ENCODE assay signal across 8 mouse cellular contexts in the genomic region with DNA sequence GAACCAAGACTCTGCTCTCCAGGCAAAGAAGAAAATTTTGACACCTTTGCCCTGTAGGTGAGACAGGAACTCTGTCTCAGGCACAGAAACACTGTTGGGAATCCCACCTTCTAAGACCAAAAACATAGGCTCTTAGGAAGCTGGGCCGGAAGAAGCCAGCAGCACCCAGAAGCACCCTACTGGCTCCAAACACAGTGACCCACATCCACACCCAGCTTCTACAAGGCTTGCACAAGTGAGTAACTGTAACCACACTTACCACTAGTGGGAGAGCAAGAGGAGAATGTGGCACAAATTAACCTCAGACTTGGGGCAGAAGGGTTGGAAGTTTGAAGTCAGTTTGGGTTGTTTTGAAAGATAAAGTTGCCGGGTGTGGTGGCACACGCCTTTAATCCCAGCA. TPM values are rescaled to one million over a fixed set of nuclear protein-coding genes. Genes with fewer than 3 reads are reported as not detected.
DNase-seq lines count a peak whose midpoint lies in the region; ATAC-seq lines count a peak whose summit lies in the region.

No protein-coding gene starts in this region.

- DNase-seq in embryo, embryonic 10 days (ENCODE audit: low spot score), result no peak
- DNase-seq in cerebellum, postnatal 14 days, result no peak
- no peak for DNase-seq in kidney, postnatal 14 days

- H3K36me3 ChIP-seq in hindbrain, embryonic 13.5 days, result no peaks in the 10 kb centered on the region
- no peaks in the 10 kb centered on the region for H3K36me3 ChIP-seq in hindbrain, embryonic 12.5 days
- no peaks in the 10 kb centered on the region for H3K36me3 ChIP-seq in embryonic facial prominence, embryonic 12.5 days
- no peaks in the 10 kb centered on the region for H3K36me3 ChIP-seq in macrophage (ENCODE audit: inconsistent target)

- H3K27me3 ChIP-seq in hindbrain, embryonic 13.5 days, result 0 out of 2 replicates have a peak, but pooled peaks cover 2% of the 10 kb centered on the region
- no peaks in the 10 kb centered on the region for H3K27me3 ChIP-seq in hindbrain, embryonic 12.5 days
- H3K27me3 ChIP-seq in embryonic facial prominence, embryonic 12.5 days, result no peaks in the 10 kb centered on the region

- no peaks in the 10 kb centered on the region for H3K9me3 ChIP-seq in hindbrain, embryonic 13.5 days
- no peaks in the 10 kb centered on the region for H3K9me3 ChIP-seq in hindbrain, embryonic 12.5 days (replicated peaks)
- H3K9me3 ChIP-seq in embryonic facial prominence, embryonic 12.5 days, result no peaks in the 10 kb centered on the region

- no peaks in the 10 kb centered on the region; the same call in 1 of the 2 replicates for H3K4me1 ChIP-seq in hindbrain, embryonic 13.5 days (replicated peaks)
- H3K4me1 ChIP-seq in hindbrain, embryonic 12.5 days, result peaks cover 8% of the 10 kb centered on the region; the same call in 1 of the 2 replicates
- peaks cover 25% of the 10 kb centered on the region for H3K4me1 ChIP-seq in embryonic facial prominence, embryonic 12.5 days

- H3K4me3 ChIP-seq in hindbrain, embryonic 13.5 days, result no peak overlapping the region
- no peak overlapping the region for H3K4me3 ChIP-seq in hindbrain, embryonic 12.5 days
- no peak overlapping the region for H3K4me3 ChIP-seq in embryonic facial prominence, embryonic 12.5 days
- peak overlapping the region; percentile 6; the same call in 1 of the 2 replicates for H3K4me3 ChIP-seq in macrophage (ENCODE audit: inconsistent target)

- no peak for ATAC-seq in hindbrain, embryonic 13.5 days (ENCODE audit: low FRiP score)
- no peak for ATAC-seq in hindbrain, embryonic 12.5 days (ENCODE audit: low FRiP score)
- peak; percentile 27 for ATAC-seq in CD4-positive, CD25-positive, alpha-beta regulatory T cell, adult 4 months
- ATAC-seq in embryonic facial prominence, embryonic 12.5 days (ENCODE audit: insufficient number of reproducible peaks, insufficient read depth, low FRiP score, low TSS enrichment), result no peak

- H3K9ac ChIP-seq in hindbrain, embryonic 13.5 days, result no peak overlapping the region
- no peak overlapping the region for H3K9ac ChIP-seq in hindbrain, embryonic 12.5 days
- H3K9ac ChIP-seq in embryonic facial prominence, embryonic 12.5 days, result no peak overlapping the region

- no peak overlapping the region for H3K4me2 ChIP-seq in hindbrain, embryonic 13.5 days
- H3K4me2 ChIP-seq in hindbrain, embryonic 12.5 days (replicated peaks), result no peak overlapping the region
- peak overlapping the region; percentile 14; the same call in 1 of the 2 replicates for H3K4me2 ChIP-seq in embryonic facial prominence, embryonic 12.5 days (replicated peaks)

- H3K79me2 ChIP-seq in macrophage (ENCODE audit: inconsistent target), result no peaks in the 10 kb centered on the region

- 89% methylated on average over 3 of the region's 3 CpGs for WGBS in hindbrain, embryonic 13.5 days
- WGBS in hindbrain, embryonic 12.5 days, result 81% methylated on average over 3 of the region's 3 CpGs
- 72% methylated on average over 3 of the region's 3 CpGs for WGBS in embryonic facial prominence, embryonic 12.5 days
- WGBS in macrophage (ENCODE audit: missing documents), result 18% methylated on average over 1 of the region's 3 CpGs

- H3K27ac ChIP-seq in hindbrain, embryonic 13.5 days, result peak overlapping the region; percentile 37; the same call in 1 of the 2 replicates
- H3K27ac ChIP-seq in hindbrain, embryonic 12.5 days, result no peak overlapping the region
- peak overlapping the region; percentile 88 for H3K27ac ChIP-seq in embryonic facial prominence, embryonic 12.5 days
- peak overlapping the region; percentile 97 for H3K27ac ChIP-seq in macrophage

RNA-seq across cellular contexts. Expression of a gene that starts 22.8 kb away (rescaled TPM):
- polyA plus RNA-seq in hindbrain, embryonic 13.5 days (2015; fragmentation: Nextera tagmentation; extraction: Ambion mirVana), result 105 and 116 TPM in 2 replicates
- 63.0 and 67.8 TPM in 2 replicates for polyA plus RNA-seq in hindbrain, embryonic 12.5 days (2016; fragmentation: Nextera tagmentation; extraction: Ambion mirVana)
- 10 to 100 TPM; 26.0 to 83.0 TPM for polyA plus RNA-seq in CD4-positive, CD25-positive, alpha-beta regulatory T cell, adult 4 months (2017; shearing (Covaris generic))
- 40.9 and 44.2 TPM in 2 replicates for polyA plus RNA-seq in embryonic facial prominence, embryonic 12.5 days (2016; fragmentation: Nextera tagmentation; extraction: Ambion mirVana)
- total RNA-seq in macrophage (2018; cell fraction: chromatin; rRNA removed), result 100 to 1,000 TPM in 13 of 26 experiments, 10 to 100 TPM in 13; 27.1 to 163 (median 99.6) TPM
- total RNA-seq in macrophage (2018; cell fraction: cytosol; rRNA removed), result 10 to 100 TPM; 10.7 to 62.8 (median 27.9) TPM
- total RNA-seq in macrophage (2018; cell fraction: nucleus; rRNA removed), result 100 to 1,000 TPM in 7 of 26 experiments, 10 to 100 TPM in 19; 29.0 to 154 (median 81.6) TPM
- polyA plus RNA-seq in macrophage (2018), result 18.3 to 33.2 TPM (median 18.3 TPM) in 3 replicates

RNA-seq across cellular contexts. Expression of a gene that starts 26.2 kb away (rescaled TPM):
- polyA plus RNA-seq in hindbrain, embryonic 13.5 days (2015; fragmentation: Nextera tagmentation; extraction: Ambion mirVana), result 4.0 and 4.7 TPM in 2 replicates
- 9.8 and 10.1 TPM in 2 replicates for polyA plus RNA-seq in hindbrain, embryonic 12.5 days (2016; fragmentation: Nextera tagmentation; extraction: Ambion mirVana)
- 10 to 100 TPM; 45.9 to 77.9 TPM for polyA plus RNA-seq in CD4-positive, CD25-positive, alpha-beta regulatory T cell, adult 4 months (2017; shearing (Covaris generic))
- polyA plus RNA-seq in embryonic facial prominence, embryonic 12.5 days (2016; fragmentation: Nextera tagmentation; extraction: Ambion mirVana), result 14.0 and 16.0 TPM in 2 replicates
- 100 to 1,000 TPM in 20 of 26 experiments, 10 to 100 TPM in 6; 41.8 to 438 (median 201) TPM for total RNA-seq in macrophage (2018; cell fraction: chromatin; rRNA removed)
- 100 to 1,000 TPM in 8 of 26 experiments, 10 to 100 TPM in 18; 24.3 to 136 (median 65.2) TPM for total RNA-seq in macrophage (2018; cell fraction: cytosol; rRNA removed)
- 100 to 1,000 TPM in 21 of 26 experiments, 10 to 100 TPM in 5; 55.4 to 358 (median 161) TPM for total RNA-seq in macrophage (2018; cell fraction: nucleus; rRNA removed)
- polyA plus RNA-seq in macrophage (2018), result 34.6 to 63.1 TPM (median 37.1 TPM) in 3 replicates

RNA-seq across cellular contexts. Expression of a gene that starts 37.2 kb away (rescaled TPM):
- polyA plus RNA-seq in hindbrain, embryonic 13.5 days (2015; fragmentation: Nextera tagmentation; extraction: Ambion mirVana), result 8.0 and 8.1 TPM in 2 replicates
- polyA plus RNA-seq in hindbrain, embryonic 12.5 days (2016; fragmentation: Nextera tagmentation; extraction: Ambion mirVana), result 19.2 and 23.8 TPM in 2 replicates
- not detected for polyA plus RNA-seq in CD4-positive, CD25-positive, alpha-beta regulatory T cell, adult 4 months (2017; shearing (Covaris generic))
- 27.5 and 29.3 TPM in 2 replicates for polyA plus RNA-seq in embryonic facial prominence, embryonic 12.5 days (2016; fragmentation: Nextera tagmentation; extraction: Ambion mirVana)
- total RNA-seq in macrophage (2018; cell fraction: chromatin; rRNA removed), result 10 to 100 TPM in 1 of 26 experiments, under 1 TPM in 5, not detected in 20; 0.21 to 23.8 (median 0.28) TPM
- under 1 TPM in 2 of 26 experiments, not detected in 24; 0.03 to 0.05 TPM for total RNA-seq in macrophage (2018; cell fraction: cytosol; rRNA removed)
- 1 to 10 TPM in 1 of 26 experiments, not detected in 25; 3.7 TPM for total RNA-seq in macrophage (2018; cell fraction: nucleus; rRNA removed)
- polyA plus RNA-seq in macrophage (2018), result not detected in 3 replicates
